Mouse (Mus musculus) spleen, postnatal 36 days (tissue): ENCODE results near the gene Slmap.

ENCODE experiments used
- DNase-seq, 2 experiments: peaks; one replicate each; pipeline ENCODE4 v3.0.0; 2022; ENCODE audit warnings: low spot score in 2 of 2, mixed read lengths in 1 of 2

Gene Slmap

DNA sequence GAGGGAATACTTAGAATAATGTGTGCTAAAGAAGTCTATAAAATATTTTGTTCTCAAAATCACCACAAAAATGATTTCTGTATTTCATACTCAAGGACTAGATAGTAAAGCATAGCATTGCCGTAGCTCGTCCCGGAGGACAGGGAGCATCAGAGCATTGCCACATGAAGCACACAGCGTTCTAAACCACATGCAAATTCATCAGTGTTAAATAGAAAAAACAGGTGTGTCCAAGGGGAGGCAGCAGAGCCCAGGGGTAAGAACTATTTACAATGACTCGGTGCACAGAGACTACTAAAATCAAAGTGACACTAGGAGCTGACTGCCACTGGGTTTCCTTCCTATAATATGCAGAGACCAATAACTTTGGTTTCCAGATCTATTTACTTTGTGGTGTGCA, 57.0 kb downstream of the Slmap start:
- peak; percentile 80 to 83 for DNase-seq

DNA sequence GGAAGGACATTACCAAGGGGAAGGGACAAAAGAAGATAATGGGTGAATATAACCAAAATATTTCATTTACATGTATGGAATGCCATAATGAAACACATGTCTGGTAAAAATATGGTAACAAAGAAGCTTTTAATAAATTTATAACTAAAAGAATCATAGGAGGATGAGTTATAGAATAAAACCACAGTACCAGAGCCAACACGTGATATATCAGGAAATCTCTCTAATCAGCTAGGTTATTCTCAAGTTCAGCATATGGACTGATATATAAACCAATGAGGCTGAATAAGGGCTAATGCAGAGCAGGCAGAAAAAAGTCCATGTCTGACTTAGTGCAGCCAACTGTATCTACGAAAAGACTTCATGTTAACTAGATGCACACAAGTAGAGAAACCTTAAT, 58.3 kb downstream of the Slmap start:
- no peak for DNase-seq

DNA sequence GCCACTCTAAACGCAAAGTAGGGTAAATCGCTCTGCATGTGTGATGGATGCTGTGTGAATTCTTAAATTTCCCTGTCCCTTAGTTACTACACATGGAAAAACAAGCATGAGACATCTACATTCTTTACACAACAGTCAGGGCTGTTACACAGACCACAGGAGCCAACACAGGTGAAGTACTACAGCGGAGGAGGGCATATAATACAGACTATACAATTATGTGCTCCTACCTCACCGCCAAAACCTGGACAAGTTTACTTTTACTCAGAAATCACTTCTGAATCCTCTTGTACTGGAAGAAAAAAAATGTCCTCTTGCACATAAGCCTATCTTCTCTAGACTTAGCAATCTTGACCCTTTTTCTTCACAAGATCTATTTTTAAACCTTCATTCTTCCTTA, 66.8 kb downstream of the Slmap start:
- DNase-seq = no peak

DNA sequence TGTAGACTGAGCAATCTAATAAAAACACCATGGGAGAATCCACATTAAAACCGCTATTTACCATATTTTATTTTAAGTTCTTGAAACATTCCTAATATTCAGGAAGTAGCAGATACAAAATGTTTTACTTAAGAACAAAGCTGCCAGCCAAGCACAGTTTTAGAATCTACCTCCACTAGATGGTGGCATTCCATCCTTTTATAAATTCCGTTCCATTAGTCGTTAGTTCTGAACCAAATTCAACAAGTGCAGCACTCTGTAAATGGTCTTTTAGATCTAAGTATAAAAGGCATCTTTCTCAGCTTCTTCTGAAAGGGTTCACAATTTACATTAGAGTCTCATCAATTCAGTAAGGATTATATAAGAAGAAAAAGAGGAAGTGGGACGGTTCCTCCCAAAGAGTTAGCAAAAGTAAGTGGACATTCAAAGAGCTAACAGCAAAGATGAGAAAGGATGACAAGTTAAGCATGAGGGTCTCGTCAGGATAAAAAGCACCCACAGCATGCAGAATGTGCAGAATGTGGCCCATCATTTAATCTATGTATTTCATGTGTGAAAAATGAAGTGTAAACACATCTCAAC, 68.1 kb downstream of the Slmap start:
- no peak for DNase-seq

DNA sequence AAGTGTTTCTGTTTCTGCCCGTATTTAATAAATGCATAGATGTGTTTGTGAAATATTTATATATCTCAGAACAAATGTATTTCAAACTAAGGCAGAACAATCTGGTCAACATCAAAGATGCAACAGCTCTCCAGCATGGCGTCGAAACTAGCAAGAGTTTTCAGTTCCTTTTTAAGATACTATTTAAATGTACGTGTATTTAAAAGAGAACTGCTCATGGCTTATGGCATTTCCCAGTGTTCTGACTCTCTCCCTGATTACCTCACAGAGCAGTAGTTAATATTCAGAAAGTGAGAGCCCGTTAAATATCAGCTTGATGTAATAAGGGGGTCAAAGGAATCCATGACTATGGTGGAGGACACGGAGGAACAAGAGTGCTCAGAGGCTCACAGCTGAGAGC, 68.8 kb downstream of the Slmap start:
- DNase-seq = peak; percentile 14 to 23

DNA sequence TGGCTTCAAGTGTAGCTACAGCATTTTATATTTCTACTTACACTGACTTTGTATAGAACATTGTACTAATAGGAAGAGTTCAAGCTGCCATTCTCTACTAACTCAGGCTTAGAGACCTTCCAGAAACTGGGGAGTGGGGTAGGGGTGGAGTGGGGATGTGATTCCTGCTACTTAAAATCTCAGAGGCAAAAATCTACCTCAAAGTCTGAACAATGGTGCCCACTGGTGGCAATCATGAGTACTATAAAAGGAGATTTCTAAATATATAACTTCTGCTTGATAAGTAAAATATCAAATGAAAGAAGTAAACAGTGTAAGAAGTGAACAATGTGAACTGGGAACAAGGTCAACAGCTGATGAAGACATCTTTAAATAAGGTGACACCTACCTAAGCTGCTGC, 75.2 kb downstream of the Slmap start:
- DNase-seq = no peak

DNA sequence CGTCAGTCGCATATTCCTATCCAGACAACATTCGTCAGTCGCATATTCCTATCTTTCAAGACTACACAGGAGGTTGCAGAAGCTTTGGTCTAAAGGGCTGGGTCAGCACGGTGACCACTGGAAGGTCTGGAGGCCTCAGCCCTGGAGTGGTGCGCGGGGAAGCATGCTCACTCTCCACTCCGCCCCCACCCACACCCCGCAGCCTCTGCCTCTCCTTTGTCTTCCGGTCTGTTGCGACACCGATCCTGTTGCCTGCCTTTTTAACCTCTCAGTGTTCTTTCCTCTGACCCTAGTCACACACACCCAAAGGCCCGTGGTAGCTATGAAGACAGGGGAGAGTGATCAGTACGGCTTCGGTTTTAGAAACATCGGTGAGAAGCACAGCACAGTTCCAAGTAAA, 79.9 kb downstream of the Slmap start:
- no peak for DNase-seq

DNA sequence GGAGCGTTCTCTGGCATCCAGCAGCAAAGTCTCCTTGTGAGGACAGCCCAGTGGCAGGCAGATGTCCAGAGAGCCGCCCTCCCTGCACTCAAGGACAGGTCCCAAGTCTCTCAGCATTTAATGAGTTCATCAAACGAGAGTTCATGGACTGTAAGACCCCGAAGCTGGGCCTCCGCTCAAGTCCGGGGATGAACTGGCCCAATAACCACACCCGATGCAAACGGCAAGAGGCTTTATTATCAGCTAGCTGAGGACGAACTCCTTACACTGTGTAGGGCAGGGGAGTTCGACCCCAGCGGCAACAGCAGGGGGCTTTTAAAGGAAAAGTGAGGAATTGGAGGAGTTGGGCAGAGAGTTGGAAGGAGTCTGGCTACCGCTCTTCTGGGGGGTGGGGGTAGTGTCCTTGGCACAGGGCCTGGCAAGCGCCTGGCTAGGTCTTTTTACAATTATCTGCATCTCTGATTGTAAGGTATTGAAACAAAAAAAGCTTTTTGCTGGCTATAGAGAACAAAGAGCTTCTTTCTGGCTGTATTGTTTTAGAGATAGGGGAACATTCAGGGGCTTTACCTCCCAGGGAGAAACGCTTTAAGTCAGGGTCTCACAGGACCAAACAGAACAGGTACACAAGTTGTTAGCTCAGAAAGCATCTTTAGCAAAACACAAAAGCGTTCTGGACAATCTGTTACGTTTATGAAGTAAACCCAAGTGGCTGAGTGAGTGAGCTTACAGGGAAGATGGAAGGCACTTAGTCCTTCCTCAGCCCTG, 84.5 kb downstream of the Slmap start:
- no peak for DNase-seq

DNA sequence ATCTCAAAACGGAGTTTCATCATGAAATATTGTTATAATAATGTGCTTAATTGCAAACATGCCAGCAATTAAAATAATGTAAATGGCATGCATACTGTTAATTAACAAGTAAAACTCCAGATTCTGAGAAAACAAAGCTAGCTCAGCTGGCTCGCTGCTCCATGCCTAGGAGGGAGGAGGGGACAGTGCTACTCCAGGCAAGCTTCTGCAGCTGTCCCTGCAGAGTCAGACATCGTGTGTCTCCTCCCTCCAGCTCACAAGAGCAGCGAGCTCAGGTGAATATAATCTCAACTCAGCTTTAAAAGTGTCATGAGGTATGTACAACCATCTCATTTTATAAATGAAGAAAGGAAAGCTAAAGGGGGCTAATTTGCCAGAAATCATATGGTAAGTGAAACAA, 86.2 kb downstream of the Slmap start:
- no peak for DNase-seq

DNA sequence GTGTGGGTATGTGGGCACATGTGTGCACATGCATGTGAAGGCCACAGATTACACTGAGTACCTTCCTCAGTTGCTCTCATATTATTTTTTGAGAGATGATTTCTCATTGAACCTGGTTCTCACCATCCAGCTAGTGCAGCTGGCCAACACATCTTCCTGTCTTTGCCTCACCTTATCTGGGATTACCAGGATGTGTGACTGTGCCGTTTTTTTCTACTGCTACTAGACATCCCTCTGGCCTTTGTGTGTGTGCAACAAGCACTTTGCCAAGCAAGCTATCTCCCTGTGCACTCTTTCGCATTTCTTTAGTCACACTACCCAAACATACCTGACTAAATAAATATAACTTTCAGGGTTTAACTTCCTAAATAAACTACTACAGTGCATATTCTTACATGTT, 87.5 kb downstream of the Slmap start:
- DNase-seq = no peak

DNA sequence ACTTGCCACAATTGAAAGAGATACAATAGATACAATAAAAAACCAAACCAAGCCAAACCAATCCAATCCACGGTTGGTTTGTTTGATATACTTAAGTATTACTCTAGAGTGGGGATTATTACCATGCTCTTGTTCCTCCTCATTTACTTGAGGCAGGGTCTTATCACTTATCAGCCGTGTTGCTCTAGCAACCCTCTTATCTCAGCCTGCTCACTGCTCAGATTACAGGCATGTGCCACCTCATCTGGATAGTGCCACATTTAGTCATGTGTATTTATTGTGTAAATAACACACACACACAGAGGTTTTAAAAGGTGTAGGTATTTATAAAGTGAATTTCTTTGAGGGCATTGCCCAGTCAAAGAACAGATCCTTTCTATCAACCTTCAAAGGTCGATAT, 88.2 kb downstream of the Slmap start:
- DNase-seq = no peak

DNA sequence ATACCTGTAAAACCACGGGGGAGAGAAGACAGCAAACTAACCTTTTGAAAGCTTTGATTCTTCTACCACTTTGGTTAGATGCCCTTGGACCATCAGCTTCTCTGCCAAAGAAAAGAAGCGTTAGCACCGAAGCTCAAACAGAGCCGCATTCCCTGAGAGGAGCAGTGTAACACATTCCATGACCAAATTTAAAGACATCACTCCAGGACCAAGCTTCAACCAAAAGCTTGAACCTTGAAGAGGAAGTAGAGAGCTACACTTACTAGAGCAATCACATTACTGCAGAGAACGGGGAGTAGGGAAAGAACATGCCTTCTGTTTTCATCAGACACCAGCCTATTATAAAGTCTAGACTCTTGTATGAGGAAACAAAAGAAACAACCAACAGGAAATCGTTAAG, 92.2 kb downstream of the Slmap start:
- no peak for DNase-seq

DNA sequence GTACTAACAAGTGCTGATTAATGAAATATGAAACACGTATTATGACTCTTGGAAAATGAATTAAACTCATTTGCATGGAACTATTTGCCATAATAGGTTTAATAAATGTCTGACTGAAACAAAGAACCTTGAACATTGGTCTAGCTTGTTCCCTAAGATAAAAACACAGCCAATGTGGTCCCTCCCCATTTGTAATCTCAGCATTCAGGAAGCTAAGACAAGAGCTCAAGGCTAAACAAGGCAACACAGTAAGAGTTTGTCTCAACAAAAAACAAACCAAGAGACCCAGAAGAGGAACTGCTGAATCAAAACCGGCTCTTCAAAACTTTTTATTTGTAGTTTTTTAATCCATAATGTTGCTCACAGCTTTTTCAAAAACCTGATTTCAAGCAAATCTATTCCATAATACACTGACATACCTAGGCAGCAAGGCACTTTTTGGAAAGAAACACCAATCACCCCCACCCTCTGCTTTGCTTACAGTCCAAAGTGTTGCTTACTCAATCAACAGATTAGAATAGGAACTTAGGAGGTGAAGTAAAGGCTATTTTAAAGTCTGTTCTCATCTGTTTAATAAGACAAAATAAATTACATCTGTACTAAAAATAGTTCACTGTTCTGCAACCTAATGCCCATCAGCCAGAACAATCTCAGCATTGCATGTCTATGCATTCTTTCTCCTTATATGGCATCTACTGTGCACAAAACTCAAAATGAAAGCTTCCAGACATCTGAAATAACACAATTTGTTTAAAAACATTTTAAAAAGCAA, 93.5 kb downstream of the Slmap start:
- no peak for DNase-seq

DNA sequence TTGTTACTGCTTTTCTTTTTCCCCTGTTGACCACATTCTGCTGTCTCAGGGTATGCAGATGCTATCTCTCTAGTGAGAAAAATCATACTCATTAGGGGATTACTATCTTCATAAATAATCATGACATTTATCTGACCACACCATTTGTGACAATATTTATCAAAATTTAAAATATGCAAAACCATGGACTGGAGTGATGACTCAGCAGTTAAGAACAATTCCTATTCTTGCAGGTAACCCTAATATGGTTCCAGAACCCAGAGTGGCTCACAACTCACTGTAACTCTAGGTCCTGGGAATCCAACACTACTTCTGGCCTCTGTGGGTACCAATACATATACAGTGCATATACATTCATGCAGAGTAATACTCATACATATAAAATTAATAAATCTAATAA, 94.7 kb downstream of the Slmap start:
- no peak for DNase-seq

DNA sequence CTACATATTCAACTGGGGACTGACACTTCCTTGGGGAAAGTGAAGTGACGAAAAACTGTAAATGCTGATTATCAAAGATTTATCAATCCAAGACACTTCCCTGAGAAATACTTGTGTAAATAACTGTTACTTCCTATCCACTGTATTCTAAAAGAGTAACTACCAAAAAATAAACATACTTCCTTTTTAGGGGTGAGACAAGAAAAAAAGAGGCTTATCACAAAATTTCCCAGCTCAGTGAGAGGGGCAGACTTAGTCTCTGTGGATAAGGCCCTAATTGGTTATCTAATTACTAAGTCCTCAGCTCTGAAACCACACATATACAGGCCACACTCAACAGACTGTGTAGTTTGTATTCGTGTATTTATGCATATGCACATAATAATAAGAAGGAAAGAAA, 97.0 kb downstream of the Slmap start:
- no peak for DNase-seq

DNA sequence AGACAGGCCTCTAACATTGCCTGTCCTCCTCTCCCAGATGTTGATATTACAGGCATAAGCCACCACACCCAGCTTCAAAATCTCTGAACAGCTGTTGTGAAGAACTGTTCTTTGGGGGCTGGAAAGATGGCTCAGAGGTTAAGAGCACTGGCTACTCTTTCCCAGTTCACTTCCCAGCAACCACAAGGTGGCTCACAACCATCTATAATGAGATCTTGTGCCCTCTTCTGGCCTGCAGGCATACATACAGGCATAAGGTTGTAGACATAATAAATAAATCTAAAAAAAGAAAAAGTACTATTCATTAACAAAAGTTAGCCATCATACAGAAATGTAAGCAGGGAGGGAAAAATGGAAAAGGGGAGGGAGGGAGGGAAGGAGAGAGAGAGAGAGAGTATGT, 98.4 kb downstream of the Slmap start:
- DNase-seq = no peak

DNA sequence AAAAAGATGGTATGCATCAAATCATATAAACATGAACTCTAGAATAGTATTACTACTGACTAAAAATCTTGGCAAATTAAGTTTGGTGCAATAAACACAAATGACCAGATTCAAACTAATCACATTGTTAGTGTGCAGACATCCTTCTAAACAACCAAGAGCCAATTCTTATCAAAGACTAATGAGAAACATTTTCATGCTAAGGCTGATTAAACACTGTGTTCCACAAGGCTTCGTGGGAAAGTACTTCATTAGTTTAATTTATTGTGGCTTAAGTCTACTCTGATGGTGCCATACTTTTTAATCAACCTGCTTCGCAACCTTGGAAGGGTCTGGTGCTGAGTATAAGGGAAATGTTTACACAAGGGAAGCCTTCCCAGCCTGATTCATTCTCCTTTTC, 102.4 kb downstream of the Slmap start:
- no peak for DNase-seq

DNA sequence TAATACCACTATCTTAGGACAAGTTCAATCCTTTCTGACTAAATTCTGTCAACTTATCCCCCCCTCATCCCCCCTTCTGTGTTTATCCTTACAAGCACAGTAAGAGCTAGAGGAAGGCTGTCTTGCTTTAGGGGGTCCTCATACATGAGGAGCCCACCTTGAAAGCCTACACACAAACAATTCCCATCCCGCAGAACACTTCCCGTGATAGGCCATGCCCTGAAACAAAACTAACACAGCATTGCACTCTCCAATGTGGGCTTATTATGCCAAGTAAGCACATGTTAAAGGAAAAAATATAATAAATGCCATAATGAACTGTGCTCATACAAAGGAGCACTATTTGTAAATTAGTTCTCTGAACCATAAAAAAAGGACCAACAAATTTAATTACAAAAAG, 102.8 kb downstream of the Slmap start:
- DNase-seq = no peak

DNA sequence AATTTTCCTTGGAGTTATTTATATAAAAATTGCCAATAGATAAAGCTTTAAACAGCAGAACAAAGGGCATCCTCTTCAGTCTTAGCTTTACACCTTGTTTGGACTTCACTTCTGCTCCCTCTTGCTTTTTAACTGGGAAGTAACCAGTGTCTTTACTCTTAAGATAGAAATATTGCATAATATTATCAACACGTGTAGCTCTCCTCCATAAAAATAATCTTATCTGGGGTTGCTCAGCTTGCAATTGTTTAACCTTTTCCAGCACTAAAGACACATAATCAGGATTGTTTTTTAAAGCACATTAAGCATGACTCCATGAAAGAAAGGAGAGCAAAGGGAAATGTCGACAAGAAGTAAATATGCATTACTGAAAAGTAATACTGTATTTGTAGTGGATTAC, 114.5 kb downstream of the Slmap start:
- no peak for DNase-seq

DNA sequence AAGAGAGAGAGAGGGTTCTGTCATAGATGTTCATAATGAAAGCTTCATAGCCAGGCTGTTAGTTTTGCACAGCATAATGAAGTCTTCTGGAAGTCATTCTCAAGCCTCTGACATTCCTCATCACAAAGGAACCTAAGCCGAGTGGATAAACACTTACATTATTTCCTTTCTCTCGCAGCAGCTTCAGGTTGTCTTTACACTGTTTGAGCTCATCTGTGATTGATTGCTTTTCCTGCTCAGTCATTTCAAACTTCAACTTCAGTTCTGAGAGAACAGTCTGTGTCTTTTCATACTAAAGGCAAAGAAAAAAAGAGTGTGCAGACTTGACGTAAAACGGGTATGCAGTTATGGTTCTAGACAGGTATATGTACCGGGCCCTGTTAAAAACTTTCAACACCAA, 116.8 kb downstream of the Slmap start:
- no peak for DNase-seq

DNA sequence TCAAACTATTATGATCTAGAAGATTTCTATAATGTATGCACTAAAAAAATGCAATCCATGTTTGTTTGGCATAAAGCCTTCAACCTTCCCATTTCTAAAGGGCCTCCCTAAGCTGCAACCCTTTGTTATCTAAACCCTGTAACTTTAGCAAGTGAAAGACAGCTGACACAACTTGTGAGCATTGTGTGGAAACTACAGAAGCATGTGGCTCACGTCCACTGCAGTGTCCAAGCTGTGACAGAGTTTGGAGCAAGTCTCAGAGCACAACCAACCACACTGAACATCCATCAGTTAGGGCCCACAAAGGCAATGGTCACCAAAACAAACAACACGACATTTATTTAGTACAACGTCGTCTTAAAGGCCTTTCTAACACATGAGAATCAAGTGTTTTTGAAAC, 117.6 kb downstream of the Slmap start:
- no peak for DNase-seq

DNA sequence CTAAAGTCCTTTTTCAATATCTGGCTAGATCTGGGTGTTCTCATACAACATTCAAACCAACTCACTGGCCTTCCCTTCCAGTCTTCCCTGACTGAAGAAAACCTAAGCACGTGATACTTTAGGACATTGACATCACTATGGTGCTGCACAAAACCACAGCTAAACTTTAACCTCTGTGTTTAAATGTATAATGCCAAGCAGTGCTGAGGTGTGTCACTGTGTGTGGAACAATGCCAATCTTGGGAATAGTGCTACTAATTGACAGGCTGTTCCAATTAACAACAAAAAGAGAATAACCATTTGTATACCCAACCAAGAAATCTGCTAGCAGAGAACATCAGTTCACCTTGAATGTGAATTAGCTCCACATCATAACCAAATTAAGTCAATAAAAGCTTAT, 121.2 kb downstream of the Slmap start:
- DNase-seq = no peak

DNA sequence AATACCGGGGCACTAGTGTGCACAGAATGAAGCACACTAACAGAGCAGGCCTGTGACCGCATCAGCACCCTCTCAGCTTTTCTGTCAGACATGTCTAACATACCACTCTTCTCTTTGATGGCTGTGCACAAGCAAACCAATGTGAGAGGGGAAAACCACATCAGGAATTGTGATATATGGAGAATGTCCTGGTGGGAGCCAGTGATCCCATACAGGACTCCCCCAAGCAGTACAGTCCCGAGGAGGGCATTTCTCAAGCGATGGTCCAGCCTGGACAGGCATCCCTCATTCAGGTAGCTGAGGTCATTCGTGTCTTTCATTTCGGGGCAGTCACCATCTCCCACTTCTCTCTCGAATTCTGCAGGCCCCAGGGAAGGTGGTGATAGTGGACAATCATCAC, 128.0 kb downstream of the Slmap start:
- no peak for DNase-seq
